Mouse (Mus musculus): ENCODE measurements around the gene Hs6st2. TPM values are rescaled to one million over a fixed set of nuclear protein-coding genes. Genes with fewer than 3 reads are reported as not detected.

Gene Hs6st2
- polyA plus RNA-seq, 1 experiment from 2014 or later: 9.1 TPM

DNA sequence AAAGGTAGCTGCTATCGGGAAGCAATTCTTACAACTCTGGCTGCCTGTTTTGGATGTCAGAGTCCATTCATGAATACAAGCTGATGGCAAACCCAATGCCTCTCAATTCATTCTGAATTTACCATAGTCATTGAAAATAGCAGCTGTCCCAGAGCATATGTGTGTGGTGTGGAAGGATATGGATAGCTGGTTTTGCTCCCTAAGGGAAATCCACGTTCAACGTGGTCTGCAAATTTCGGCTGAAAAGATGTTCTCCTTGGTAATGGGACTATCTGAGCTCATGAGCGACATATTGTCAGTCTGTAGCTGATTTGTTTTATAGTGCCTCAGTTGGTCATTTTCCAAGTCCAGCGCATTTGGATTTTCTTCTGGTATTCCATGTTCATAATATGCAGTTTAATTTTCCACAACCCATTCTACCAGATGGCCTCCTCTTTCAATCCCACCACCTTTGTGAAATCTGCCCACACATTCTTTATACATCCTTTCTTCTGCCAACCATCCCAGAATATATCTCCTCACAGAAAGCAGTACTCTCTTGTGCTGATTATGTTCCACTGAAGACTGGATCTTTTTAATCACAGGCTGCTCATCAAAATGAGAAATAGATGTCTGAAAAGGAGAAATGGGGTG, 75.3 kb downstream of the Hs6st2 start:
- Histone ChIP-seq H3K4me3 (replicated peaks; ENCODE audit: low read length) (no peak overlapping the region), H3K27me3 (ENCODE audit: control insufficient read depth, insufficient read depth, low read length) (no peaks in the 10 kb centered on the region), H3K4me2 (ENCODE audit: low read depth, low read length) (no peak overlapping the region), H3K4me1 (ENCODE audit: control insufficient read depth, insufficient read depth, low read length) (no peaks in the 10 kb centered on the region), H3K27ac (ENCODE audit: low read length) (no peak overlapping the region), H3K9ac (ENCODE audit: low read length) (no peak overlapping the region), H3K36me3 (ENCODE audit: control insufficient read depth, insufficient read depth, low read length) (no peaks in the 10 kb centered on the region), H3K9me3 (replicated peaks; ENCODE audit: control insufficient read depth, low read length) (no peaks in the 10 kb centered on the region)
- WGBS: 93% methylated on average over 6 of the region's 6 CpGs
- no peak for ATAC-seq (ENCODE audit: insufficient read depth, low FRiP score)

DNA sequence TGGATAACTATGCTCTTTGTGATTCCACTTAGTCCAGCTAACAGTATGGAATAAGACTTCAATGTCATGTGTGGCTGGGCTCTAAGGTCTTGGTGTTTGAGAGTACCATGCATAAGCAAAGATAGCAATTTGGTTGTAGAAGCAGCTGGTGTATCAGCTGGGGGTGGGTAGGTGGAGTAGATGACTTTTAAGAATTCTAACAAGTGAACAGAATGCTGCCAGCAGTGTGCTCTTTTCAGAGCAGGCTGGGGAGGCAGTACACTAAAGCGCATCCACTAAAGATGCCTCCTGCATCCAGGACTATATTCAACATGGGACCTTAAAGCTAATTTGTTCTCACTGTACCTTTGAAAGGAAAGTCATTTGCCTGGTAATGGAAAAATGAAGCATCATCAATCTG, 88.9 kb downstream of the Hs6st2 start:
- Histone ChIP-seq H3K9ac (ENCODE audit: low read length) (no peak overlapping the region), H3K27ac (ENCODE audit: low read length) (no peak overlapping the region), H3K4me2 (ENCODE audit: low read depth, low read length) (no peak overlapping the region), H3K36me3 (ENCODE audit: control insufficient read depth, insufficient read depth, low read length) (no peaks in the 10 kb centered on the region), H3K27me3 (ENCODE audit: control insufficient read depth, insufficient read depth, low read length) (no peaks in the 10 kb centered on the region), H3K4me3 (replicated peaks; ENCODE audit: low read length) (no peak overlapping the region), H3K4me1 (ENCODE audit: control insufficient read depth, insufficient read depth, low read length) (no peaks in the 10 kb centered on the region), H3K9me3 (replicated peaks; ENCODE audit: control insufficient read depth, low read length) (0 out of 2 replicates have a peak, but pooled peaks cover 2% of the 10 kb centered on the region)
- ATAC-seq (ENCODE audit: insufficient read depth, low FRiP score): no peak
- 94% methylated on average over 1 of the region's 1 CpGs for WGBS

DNA sequence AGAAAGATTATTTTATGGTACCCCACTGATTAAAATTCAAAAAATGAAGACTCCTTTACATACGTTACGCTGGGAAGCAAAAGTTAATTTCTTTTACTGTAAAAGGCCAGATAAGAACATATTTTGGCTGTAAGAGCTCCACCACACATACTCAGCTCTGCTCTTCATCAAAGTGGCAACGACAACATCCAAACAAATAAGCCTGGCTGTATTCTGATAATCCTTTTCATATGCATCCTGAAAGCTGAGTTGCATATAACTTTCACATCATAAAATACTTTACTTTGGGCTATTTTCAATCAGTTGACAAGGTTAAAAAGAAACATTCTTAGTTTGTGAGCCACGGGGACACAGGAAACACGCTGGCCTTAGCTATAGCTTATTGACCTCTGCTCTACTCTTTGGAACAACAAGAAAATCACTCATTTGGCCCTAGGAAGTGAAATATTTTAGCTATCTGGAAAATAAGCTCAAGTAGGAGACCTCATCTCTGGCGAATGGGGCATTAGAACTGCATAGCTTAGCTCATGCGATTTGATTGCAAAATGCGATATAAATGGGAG, 91.1 kb downstream of the Hs6st2 start:
- no peaks in the 10 kb centered on the region for H3K27me3 ChIP-seq (ENCODE audit: control insufficient read depth, insufficient read depth, low read length)
- H3K4me2 ChIP-seq (ENCODE audit: low read depth, low read length): no peak overlapping the region
- ATAC-seq (ENCODE audit: insufficient read depth, low FRiP score): no peak
- H3K9me3 ChIP-seq (replicated peaks; ENCODE audit: control insufficient read depth, low read length): no peaks in the 10 kb centered on the region
- H3K4me1 ChIP-seq (ENCODE audit: control insufficient read depth, insufficient read depth, low read length): no peaks in the 10 kb centered on the region
- no peak overlapping the region for H3K9ac ChIP-seq (ENCODE audit: low read length)
- 65% methylated on average over 8 of the region's 8 CpGs for WGBS
- H3K27ac ChIP-seq (ENCODE audit: low read length): no peak overlapping the region
- no peak overlapping the region for H3K4me3 ChIP-seq (replicated peaks; ENCODE audit: low read length)
- no peaks in the 10 kb centered on the region for H3K36me3 ChIP-seq (ENCODE audit: control insufficient read depth, insufficient read depth, low read length)

DNA sequence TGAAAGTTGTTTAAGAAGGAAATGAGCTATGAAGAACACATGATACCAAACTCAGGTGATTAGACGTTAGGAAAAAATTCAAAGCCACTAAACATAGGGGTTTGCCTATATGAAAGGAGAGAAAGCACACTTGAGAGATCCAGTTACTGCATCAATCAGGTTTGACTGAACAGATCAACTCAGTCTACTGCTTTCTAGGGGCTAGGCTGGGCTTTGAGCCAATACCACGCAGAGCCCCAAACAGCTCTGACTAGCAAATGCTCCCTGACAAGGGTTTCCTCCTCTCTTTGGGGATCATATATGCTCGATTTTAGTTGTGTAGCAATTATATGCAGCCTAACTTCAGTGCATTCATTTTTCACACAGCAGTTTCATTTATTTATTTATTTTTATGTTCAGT, 96.2 kb downstream of the Hs6st2 start:
- WGBS: 53% methylated on average over 3 of the region's 3 CpGs
- Histone ChIP-seq H3K36me3 (ENCODE audit: control insufficient read depth, insufficient read depth, low read length) (no peaks in the 10 kb centered on the region), H3K9ac (ENCODE audit: low read length) (no peak overlapping the region), H3K27me3 (ENCODE audit: control insufficient read depth, insufficient read depth, low read length) (no peaks in the 10 kb centered on the region), H3K4me3 (replicated peaks; ENCODE audit: low read length) (no peak overlapping the region), H3K9me3 (replicated peaks; ENCODE audit: control insufficient read depth, low read length) (no peaks in the 10 kb centered on the region), H3K4me2 (ENCODE audit: low read depth, low read length) (no peak overlapping the region), H3K4me1 (ENCODE audit: control insufficient read depth, insufficient read depth, low read length) (no peaks in the 10 kb centered on the region), H3K27ac (ENCODE audit: low read length) (no peak overlapping the region)
- ATAC-seq (ENCODE audit: insufficient read depth, low FRiP score): no peak

DNA sequence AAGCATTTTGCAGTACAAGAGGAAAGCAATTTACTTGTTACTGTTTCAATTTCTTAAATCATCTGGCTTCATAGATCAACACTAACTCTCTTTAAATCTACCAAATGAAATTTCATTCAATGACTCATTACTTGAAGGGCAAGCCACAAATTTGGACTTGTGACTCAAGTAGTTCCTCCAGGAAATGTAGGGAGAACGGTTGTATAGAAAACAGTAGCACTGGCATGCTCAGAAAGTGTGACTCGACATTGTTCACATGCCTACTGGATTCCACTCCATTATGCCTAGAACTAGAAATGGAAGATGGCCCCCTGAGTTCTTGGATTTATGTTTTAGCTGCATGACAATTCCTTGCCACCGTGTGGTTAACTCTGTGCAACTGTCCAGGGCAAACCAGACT, 100.0 kb downstream of the Hs6st2 start:
- 73% methylated on average over 3 of the region's 3 CpGs for WGBS
- no peak overlapping the region for H3K27ac ChIP-seq (ENCODE audit: low read length)
- no peak overlapping the region for H3K4me3 ChIP-seq (replicated peaks; ENCODE audit: low read length)
- no peak for ATAC-seq (ENCODE audit: insufficient read depth, low FRiP score)
- H3K4me1 ChIP-seq (ENCODE audit: control insufficient read depth, insufficient read depth, low read length): no peaks in the 10 kb centered on the region
- H3K9ac ChIP-seq (ENCODE audit: low read length): no peak overlapping the region
- H3K27me3 ChIP-seq (ENCODE audit: control insufficient read depth, insufficient read depth, low read length): no peaks in the 10 kb centered on the region
- no peaks in the 10 kb centered on the region for H3K36me3 ChIP-seq (ENCODE audit: control insufficient read depth, insufficient read depth, low read length)
- no peaks in the 10 kb centered on the region for H3K9me3 ChIP-seq (replicated peaks; ENCODE audit: control insufficient read depth, low read length)
- no peak overlapping the region for H3K4me2 ChIP-seq (ENCODE audit: low read depth, low read length)

DNA sequence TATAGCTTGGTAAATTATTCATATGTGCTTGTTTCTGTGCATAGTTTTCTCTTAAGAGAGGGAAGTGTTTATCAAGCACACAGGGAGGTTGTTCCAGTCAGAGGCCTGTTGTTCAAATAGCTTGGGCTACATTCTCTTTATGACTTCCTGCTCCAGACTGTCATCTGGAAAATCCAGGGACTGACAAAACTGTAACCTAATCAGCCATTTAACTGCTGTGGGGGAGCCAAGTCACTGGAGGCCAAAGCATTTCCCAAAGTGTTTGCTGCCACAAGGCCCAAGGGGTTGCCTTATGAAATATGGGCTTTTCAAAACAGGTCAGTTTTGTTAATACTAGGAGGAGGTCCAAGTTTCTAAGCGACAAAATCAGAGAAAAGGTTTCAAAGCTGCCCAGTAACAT, 119.8 kb downstream of the Hs6st2 start:
- Histone ChIP-seq H3K9ac (ENCODE audit: low read length) (no peak overlapping the region), H3K9me3 (replicated peaks; ENCODE audit: control insufficient read depth, low read length) (no peaks in the 10 kb centered on the region), H3K36me3 (ENCODE audit: control insufficient read depth, insufficient read depth, low read length) (no peaks in the 10 kb centered on the region), H3K4me1 (ENCODE audit: control insufficient read depth, insufficient read depth, low read length) (no peaks in the 10 kb centered on the region), H3K4me3 (replicated peaks; ENCODE audit: low read length) (no peak overlapping the region), H3K27me3 (ENCODE audit: control insufficient read depth, insufficient read depth, low read length) (no peaks in the 10 kb centered on the region; the same call in 1 of the 2 replicates), H3K4me2 (ENCODE audit: low read depth, low read length) (no peak overlapping the region), H3K27ac (ENCODE audit: low read length) (no peak overlapping the region)
- no peak for ATAC-seq (ENCODE audit: insufficient read depth, low FRiP score)
- 43% methylated on average over 1 of the region's 1 CpGs for WGBS

DNA sequence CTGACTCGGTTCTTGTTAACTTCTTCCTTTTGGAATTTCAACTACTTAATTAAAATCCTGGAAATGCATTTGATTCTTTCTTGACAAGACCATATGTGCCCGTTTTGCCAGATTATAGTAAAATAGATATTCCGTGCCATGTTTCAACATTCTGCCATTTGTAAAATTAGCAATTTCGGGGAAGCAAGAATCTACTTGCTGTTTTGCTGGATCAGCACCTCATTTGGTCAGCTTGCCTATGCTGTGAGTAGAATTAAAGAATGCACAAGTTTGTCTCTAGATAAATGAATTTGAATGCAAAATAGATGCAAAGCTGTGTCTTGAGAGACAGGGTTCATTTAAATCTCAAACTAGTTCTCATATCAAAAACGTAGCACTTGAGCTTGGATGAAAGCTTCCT, 142.0 kb downstream of the Hs6st2 start:
- H3K4me1 ChIP-seq (ENCODE audit: control insufficient read depth, insufficient read depth, low read length): no peaks in the 10 kb centered on the region
- H3K36me3 ChIP-seq (ENCODE audit: control insufficient read depth, insufficient read depth, low read length): no peaks in the 10 kb centered on the region
- no peaks in the 10 kb centered on the region for H3K9me3 ChIP-seq (replicated peaks; ENCODE audit: control insufficient read depth, low read length)
- 78% methylated on average over 5 of the region's 5 CpGs for WGBS
- no peak overlapping the region for H3K9ac ChIP-seq (ENCODE audit: low read length)
- H3K4me2 ChIP-seq (ENCODE audit: low read depth, low read length): no peak overlapping the region
- no peak overlapping the region for H3K4me3 ChIP-seq (replicated peaks; ENCODE audit: low read length)
- no peak for ATAC-seq (ENCODE audit: insufficient read depth, low FRiP score)
- H3K27me3 ChIP-seq (ENCODE audit: control insufficient read depth, insufficient read depth, low read length): no peaks in the 10 kb centered on the region; the same call in 1 of the 2 replicates
- no peak overlapping the region for H3K27ac ChIP-seq (ENCODE audit: low read length)

DNA sequence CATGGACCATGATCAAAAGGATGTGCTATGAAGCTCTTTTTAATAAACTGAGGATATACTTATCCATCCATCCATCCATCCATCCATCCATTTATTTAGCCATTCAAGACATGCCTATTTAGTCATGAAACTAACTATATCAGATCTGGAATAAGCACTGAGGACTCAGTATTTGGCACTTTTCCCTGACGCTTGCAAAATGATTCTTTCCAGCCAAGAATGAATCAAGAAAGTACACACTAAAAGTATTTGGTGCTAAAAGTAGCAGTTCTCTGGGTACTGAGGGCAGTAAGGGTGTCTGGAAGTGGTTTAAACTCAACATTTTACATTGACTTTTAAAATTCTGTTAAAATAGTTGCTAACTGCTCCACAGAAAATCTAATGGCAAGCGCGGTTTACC, 144.6 kb downstream of the Hs6st2 start:
- H3K27me3 ChIP-seq (ENCODE audit: control insufficient read depth, insufficient read depth, low read length): no peaks in the 10 kb centered on the region; the same call in 1 of the 2 replicates
- 90% methylated on average over 3 of the region's 3 CpGs for WGBS
- no peak overlapping the region for H3K4me3 ChIP-seq (replicated peaks; ENCODE audit: low read length)
- H3K4me2 ChIP-seq (ENCODE audit: low read depth, low read length): no peak overlapping the region
- no peaks in the 10 kb centered on the region for H3K36me3 ChIP-seq (ENCODE audit: control insufficient read depth, insufficient read depth, low read length)
- H3K27ac ChIP-seq (ENCODE audit: low read length): no peak overlapping the region
- no peak for ATAC-seq (ENCODE audit: insufficient read depth, low FRiP score)
- H3K4me1 ChIP-seq (ENCODE audit: control insufficient read depth, insufficient read depth, low read length): no peaks in the 10 kb centered on the region
- no peak overlapping the region for H3K9ac ChIP-seq (ENCODE audit: low read length)
- H3K9me3 ChIP-seq (replicated peaks; ENCODE audit: control insufficient read depth, low read length): no peaks in the 10 kb centered on the region

DNA sequence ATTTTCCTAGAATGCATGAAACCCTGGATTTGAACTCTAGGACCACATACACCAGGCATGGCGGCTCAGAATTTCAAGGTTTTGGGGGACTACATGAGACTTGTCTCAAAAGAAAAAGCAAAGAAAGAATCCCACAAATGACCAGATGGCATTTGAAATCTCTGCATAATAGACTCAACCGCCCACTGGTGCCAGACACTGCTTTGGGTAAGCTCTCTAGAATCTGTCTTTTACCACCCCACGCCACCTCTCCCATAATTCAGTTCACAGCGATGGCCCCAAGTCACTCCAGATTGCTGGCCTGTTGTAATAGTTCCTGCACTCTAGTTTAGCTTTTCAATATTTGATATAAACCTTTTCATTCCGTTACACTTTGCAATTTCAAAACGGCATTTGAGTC, 146.4 kb downstream of the Hs6st2 start:
- no peak for ATAC-seq (ENCODE audit: insufficient read depth, low FRiP score)
- no peak overlapping the region for H3K4me3 ChIP-seq (replicated peaks; ENCODE audit: low read length)
- 89% methylated on average over 6 of the region's 6 CpGs for WGBS
- H3K36me3 ChIP-seq (ENCODE audit: control insufficient read depth, insufficient read depth, low read length): no peaks in the 10 kb centered on the region
- no peaks in the 10 kb centered on the region for H3K4me1 ChIP-seq (ENCODE audit: control insufficient read depth, insufficient read depth, low read length)
- H3K9ac ChIP-seq (ENCODE audit: low read length): no peak overlapping the region
- no peak overlapping the region for H3K27ac ChIP-seq (ENCODE audit: low read length)
- no peaks in the 10 kb centered on the region; the same call in 1 of the 2 replicates for H3K27me3 ChIP-seq (ENCODE audit: control insufficient read depth, insufficient read depth, low read length)
- H3K9me3 ChIP-seq (replicated peaks; ENCODE audit: control insufficient read depth, low read length): no peaks in the 10 kb centered on the region
- no peak overlapping the region for H3K4me2 ChIP-seq (ENCODE audit: low read depth, low read length)

All from stomach, embryonic 16.5 days (tissue).